Mouse (Mus musculus): ENCODE measurements around the gene Gm20855. TPM values are rescaled to one million over a fixed set of nuclear protein-coding genes. Genes with fewer than 3 reads are reported as not detected.

The Gm20855 gene
- polyA plus RNA-seq (2014; fragmentation: Illumina TruSeq; extraction: RNeasy Lipid Tissue Mini Kit (QIAGEN cat#74804); ENCODE audit: low read depth, low replicate concordance) = not detected

GRCm38 (mm10) chrY:35131733-35132132 is at the start of gene Gm20855:
Gene Gm20855 (minus strand): TSS chrY:35131833.

All from testis, adult 10 weeks (tissue).